Mouse (Mus musculus): ENCODE data around the gene Tgfbr1.

GRCm38 (mm10) chr4:47397951-47398687 is 45.1 kb downstream of the Tgfbr1 start:
- TF ChIP-seq CTCF (IDR thresholded peaks at IDR 0.05) (no peak), EP300 (IDR thresholded peaks at IDR 0.05; ENCODE audit: insufficient read depth, low read depth, low read length) (no peak), POLR2A (IDR thresholded peaks at IDR 0.05; ENCODE audit: insufficient read depth, low read depth, low read length) (no peak)

Data from heart, adult 2 months (tissue).